Mouse (Mus musculus): ENCODE data around the gene Fam98c. TPM values are rescaled to one million over a fixed set of nuclear protein-coding genes. Genes with fewer than 3 reads are reported as not detected.
A peak's percentile ranks its signal among the peaks of the same experiment; 100 is the strongest.
"Not testable (repeated sequence)": the region's sequence is repeated elsewhere in the genome, so short reads cannot be mapped to it uniquely, and the experiment has no call there.

Fam98c gene
- 10 to 100 TPM; 10.1 to 19.9 (median 14.7) TPM for total RNA-seq (2022)

GRCm38 (mm10) chr7:29155838-29156782, at the start of gene Fam98c:
Gene Fam98c (minus strand): TSS chr7:29156234.
- DNase-seq: peak; percentile 78

- no peak for DNase-seq
Observed at GRCm38 (mm10) chr7:29202577-29202976, 46.5 kb upstream of the Fam98c start.

- DNase-seq: not testable (repeated sequence)
Observed at GRCm38 (mm10) chr7:29194230-29194629, 38.2 kb upstream of the Fam98c start.

- DNase-seq: not testable (repeated sequence)
Observed at GRCm38 (mm10) chr7:29181323-29181722, 25.3 kb upstream of the Fam98c start.

- DNase-seq: no peak
Observed at GRCm38 (mm10) chr7:29180854-29181236, 24.8 kb upstream of the Fam98c start.

GRCm38 (mm10) chr7:29180077-29180853, 24.2 kb upstream of the Fam98c start, which contains the start of gene Psmd8:
Gene Psmd8 (minus strand): TSS chr7:29180701.
- DNase-seq: peak; percentile 97

- no peak for DNase-seq
Observed at GRCm38 (mm10) chr7:29179323-29179722, 23.3 kb upstream of the Fam98c start.

- DNase-seq: no peak
Observed at GRCm38 (mm10) chr7:29178106-29178505, 22.1 kb upstream of the Fam98c start.

GRCm38 (mm10) chr7:29172390-29173016, 16.5 kb upstream of the Fam98c start:
- no peak for DNase-seq

GRCm38 (mm10) chr7:29171562-29172097, 15.6 kb upstream of the Fam98c start:
- DNase-seq: no peak

GRCm38 (mm10) chr7:29170755-29171561, 14.9 kb upstream of the Fam98c start:
- no peak for DNase-seq

- peak; percentile 75 for DNase-seq
Observed at GRCm38 (mm10) chr7:29170066-29170754, 14.2 kb upstream of the Fam98c start, which contains the start of the genes Ggn and Spred3. Gene Ggn (plus strand): TSS chr7:29170210. Gene Spred3 (minus strand): TSS chr7:29170411.

- peak; percentile 76 for DNase-seq
Observed at GRCm38 (mm10) chr7:29169231-29170065, 13.4 kb upstream of the Fam98c start.

GRCm38 (mm10) chr7:29168791-29169230, 12.8 kb upstream of the Fam98c start:
- no peak for DNase-seq

GRCm38 (mm10) chr7:29168121-29168695, 12.2 kb upstream of the Fam98c start:
- no peak for DNase-seq

GRCm38 (mm10) chr7:29167656-29168055, 11.6 kb upstream of the Fam98c start:
- no peak for DNase-seq

- DNase-seq: no peak
Observed at GRCm38 (mm10) chr7:29162750-29163525, 6.9 kb upstream of the Fam98c start.

GRCm38 (mm10) chr7:29162294-29162693, 6.3 kb upstream of the Fam98c start:
- no peak for DNase-seq

GRCm38 (mm10) chr7:29158264-29158663, 2.2 kb upstream of the Fam98c start:
- DNase-seq: no peak
